Mouse (Mus musculus) megakaryocyte, embryonic 14.5 days (primary cell): ENCODE data around the gene Epb41l2.

Experiments
- FLI1 ChIP-seq: IDR thresholded peaks from 2 replicates; pipeline ENCODE4 v1.6.1; 2012; ENCODE audit warnings: low read length, inconsistent platforms, mixed read lengths
- GATA1 ChIP-seq: IDR thresholded peaks from 3 replicates; pipeline ENCODE4 v1.6.1; 2012; ENCODE audit warnings: mixed read lengths, low read length, inconsistent platforms, borderline replicate concordance

- TF ChIP-seq GATA1, result no peak
- no peak for TF ChIP-seq FLI1
These were observed 167.0 kb downstream of the Epb41l2 start for GRCm38 (mm10) chr10:25526622-25527021.
